Mouse (Mus musculus) thymus, adult 18-20 months (tissue): Measurements from ENCODE around the gene Srp68.

ENCODE experiments used
- DNase-seq, 2 experiments: peaks; one replicate each; pipeline ENCODE4 v3.0.0; 2022; ENCODE audit warnings: mixed read lengths in 2 of 2

The Srp68 gene

DNA sequence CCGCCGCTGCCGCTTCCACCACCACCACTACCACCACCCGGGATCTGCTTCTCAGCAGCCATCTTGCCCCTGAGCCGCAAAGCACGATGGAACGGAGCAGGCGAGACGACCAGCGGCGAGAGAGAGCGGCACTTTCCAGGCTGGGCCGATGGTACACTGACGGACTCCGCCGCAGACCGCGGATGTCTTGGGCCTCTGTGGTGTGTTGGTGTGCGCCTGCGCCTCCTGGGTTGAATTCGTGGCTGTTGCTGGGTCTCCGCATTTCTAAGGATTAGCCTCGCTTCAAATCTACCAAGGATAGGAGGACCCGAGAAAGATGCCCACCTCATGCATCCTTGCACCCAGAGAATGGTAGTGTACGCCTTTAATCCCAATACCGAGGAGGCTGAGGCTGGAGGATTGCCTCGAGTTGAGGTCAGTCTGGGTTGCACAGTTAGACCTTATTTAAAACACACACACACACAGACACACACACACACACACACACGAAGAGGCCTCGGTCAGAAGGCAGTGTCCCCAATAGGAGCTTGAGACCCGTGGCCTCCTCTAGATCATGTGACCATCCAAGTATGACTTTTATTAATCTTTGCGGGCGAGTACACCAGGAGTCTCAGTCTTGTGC lies at the start of gene Srp68:
Gene Srp68, minus strand, starts transcription at position 173 of the 622 bp plus-strand sequence.
- DNase-seq: peak; percentile 84 to 88

GRCm38 (mm10) chr11:116318719-116319659 lies 45.0 kb upstream of the Srp68 start:
- DNase-seq: peak; percentile 59 to 62

GRCm38 (mm10) chr11:116312359-116312758 lies 38.3 kb upstream of the Srp68 start:
- DNase-seq: no peak

- DNase-seq: no peak
Observed at GRCm38 (mm10) chr11:116311169-116311568, 37.2 kb upstream of the Srp68 start.

GRCm38 (mm10) chr11:116309601-116310000 lies 35.6 kb upstream of the Srp68 start:
- no peak for DNase-seq

DNA sequence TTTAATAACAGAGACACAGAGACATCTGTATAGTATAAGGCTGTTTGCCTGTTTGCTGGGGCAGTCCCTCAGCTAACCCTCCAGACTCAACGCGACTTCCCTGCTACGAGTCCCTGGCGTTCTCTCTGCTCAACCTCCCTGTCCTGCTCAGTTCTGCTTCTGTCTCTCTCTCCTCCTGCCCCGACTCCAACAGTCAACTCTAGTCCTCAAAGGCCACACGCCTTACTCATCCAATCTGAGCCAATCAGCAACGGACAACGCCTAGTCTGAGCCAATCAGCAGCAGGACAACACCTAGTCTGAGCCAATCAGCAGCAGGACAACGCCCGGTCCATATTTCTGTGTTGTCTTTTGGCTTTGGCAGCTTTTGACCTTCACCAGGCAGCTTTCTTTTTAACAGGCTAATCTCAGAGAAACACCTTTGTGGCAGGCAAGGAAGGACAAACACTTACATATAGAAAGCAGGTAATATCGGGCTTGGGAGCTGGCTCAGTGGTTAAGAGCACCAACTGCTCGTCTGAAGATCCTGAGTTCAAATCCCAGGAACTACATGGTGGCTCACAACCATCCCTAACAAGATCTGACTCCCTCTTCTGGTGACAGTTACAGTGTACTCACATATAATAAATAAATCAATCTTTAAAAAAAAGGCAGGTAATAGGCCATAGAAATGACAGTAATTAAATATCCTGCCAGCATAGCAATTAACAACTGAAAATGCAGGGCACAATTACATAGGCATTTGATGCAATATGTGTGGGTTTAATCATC lies 33.9 kb upstream of the Srp68 start:
- no peak for DNase-seq

DNA sequence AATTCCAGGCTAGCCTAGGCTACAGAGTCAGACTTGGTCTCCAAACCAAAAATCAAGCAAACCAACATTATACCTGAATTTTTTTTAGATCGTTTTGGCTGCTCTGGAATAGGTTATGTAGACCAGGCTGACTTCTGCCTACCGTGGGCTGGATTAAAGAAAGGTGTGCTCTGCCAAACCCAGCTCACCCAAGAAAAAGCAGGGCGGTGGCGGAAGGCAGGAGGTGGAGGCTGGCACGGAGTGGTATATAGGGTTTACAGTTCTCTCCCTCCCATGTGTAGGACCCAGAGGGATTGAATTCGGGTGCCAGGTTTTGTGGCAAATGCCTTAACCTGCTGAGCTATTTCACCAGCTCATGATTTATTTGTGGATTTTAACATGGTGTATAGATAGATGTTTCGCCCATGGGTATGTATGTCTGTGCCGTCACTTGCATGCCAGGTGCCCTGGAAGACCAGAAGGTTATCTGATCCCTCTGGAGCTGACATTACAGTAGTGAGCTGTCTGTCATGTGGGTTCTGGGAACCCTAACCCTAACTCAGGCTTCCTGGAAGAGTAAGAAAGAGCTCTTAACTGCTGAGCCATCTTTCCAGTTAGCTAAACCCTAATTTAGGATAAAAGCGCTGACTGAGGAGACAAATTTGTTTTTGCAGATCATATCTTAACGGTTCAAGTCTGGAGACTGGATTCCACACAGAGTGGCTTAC lies 33.2 kb upstream of the Srp68 start, which contains the start of gene Exoc7:
Gene Exoc7, minus strand, starts transcription at position 215 of the 707 bp plus-strand sequence.
- DNase-seq: no peak

- DNase-seq: peak; percentile 85 to 88
Observed at GRCm38 (mm10) chr11:116306126-116306982, 32.3 kb upstream of the Srp68 start.

GRCm38 (mm10) chr11:116305423-116305822 lies 31.4 kb upstream of the Srp68 start:
- DNase-seq: no peak

DNA sequence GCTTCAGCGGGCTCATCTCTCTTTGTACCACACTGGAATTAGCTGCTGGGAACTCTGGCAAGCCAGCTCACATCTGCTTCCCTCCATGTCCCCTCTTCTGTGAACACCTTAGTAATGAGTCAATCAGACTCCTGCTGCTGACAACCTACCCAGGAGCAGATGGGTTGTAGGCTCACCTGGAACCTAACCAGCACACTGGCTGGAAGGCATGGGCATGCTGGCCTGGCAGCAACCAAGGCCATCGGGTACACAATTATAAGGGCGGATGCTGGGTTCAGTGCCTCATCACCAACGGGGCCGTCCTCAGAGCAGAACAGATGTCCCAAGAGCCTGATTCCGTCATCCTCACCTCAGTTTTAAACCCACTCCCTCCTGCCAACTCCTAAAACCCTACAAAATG lies 24.6 kb upstream of the Srp68 start:
- DNase-seq: no peak

GRCm38 (mm10) chr11:116298221-116298620 lies 24.2 kb upstream of the Srp68 start:
- DNase-seq: no peak

DNA sequence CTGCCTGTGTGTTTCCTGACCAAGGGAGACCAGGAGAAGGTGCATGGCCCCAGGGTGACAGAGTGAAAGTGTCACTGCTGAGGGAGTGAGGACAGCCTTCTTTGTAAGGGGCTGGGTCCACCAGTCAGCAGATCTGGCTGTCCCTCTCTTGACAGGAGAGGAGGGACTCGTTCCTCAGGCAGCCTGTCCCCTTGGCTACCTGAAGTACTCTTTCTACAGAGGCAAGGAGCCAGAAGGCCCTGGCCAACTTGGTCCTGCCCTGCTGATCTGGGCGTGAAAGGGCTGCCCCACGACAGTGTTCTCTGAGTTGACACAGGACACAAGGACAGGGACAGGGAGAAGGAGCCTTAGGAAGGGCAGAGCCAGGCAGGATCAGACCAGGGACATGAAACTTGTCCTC lies 23.0 kb upstream of the Srp68 start:
- DNase-seq: no peak

- DNase-seq: no peak
Observed at GRCm38 (mm10) chr11:116296191-116296734, 22.2 kb upstream of the Srp68 start.

GRCm38 (mm10) chr11:116294319-116294718 lies 20.3 kb upstream of the Srp68 start:
- no peak for DNase-seq

DNA sequence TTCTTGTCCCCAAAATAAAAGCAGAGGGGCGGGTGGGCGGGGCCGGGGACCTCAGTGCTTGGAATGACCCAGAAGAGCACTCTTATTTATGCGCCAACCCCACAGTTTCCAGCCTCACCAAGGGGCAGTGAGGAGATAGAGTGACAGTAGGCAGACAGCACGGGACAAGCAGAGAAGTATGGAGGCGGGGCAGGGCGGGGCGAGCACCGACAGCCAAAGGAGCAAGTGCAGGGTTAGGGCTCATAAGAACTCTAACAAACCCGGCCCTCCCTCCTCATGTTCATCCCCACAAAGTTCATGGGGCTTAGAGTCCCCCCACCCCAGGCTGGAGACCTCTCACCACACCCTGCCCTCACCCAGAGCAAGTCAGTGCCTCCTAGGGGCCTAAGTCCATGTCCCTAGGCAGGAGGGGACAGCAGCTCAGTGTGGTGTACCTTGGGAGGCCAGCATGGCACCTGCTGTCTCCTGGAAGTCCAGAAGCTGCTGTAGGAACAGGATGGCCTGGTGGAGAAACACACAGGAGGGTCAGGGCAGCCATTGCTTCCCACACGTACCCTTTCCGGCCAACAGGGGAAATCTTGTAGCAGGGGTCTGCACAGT lies 19.6 kb upstream of the Srp68 start:
- DNase-seq: no peak

DNA sequence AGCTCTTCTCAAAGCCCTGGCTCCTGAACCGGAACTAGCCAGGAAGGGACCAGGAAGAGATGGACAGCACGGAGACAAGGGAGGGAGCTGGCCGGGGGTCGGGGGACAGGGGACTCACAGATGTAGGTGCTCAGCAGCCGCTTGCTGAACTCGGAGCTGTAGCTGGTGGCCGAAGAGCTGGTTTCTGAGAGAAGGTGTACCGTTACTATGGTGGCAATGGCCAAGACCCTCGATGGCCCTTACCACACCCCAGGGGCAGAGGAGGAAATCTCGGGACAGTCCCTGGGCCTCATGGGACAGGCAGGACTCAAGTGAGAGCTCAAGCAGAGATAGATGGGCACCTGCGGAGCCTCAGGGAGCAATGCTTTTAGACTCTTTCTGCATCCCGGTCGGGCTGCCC lies 18.4 kb upstream of the Srp68 start:
- no peak for DNase-seq

DNA sequence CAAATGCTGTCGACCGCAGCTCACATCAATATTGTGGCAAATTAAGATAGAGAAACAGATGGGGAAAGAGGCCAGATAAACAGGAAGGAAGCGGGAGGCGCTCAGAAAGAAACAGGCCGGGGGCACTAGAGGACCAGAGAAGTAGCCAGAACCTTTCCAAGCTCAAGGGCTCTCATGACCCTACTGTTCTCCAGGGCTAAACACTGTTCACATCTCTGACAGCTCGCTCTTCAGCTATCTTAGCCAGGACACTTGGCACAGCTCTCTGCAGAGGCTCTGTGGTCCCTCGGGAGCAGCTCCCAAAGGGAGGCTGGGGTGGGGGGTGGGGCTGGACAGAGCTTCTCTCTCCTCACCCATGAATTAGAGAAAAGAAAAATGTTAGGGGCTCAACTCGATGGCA lies 16.5 kb upstream of the Srp68 start:
- no peak for DNase-seq

GRCm38 (mm10) chr11:116287351-116287750 lies 13.3 kb upstream of the Srp68 start:
- no peak for DNase-seq

GRCm38 (mm10) chr11:116285770-116286191 lies 11.8 kb upstream of the Srp68 start:
- no peak for DNase-seq

- DNase-seq: no peak
Observed at GRCm38 (mm10) chr11:116283982-116284381, 10.0 kb upstream of the Srp68 start.
